Mouse (Mus musculus) intestine, embryonic 14.5 days (tissue): ENCODE measurements around the gene Nr1h2. TPM values are rescaled to one million over a fixed set of nuclear protein-coding genes. Genes with fewer than 3 reads are reported as not detected.

Source experiments
- ATAC-seq: fragments of 200-750 bp; cut with Nextera tagmentation; replicated peaks from 2 replicates; pipeline ENCODE4 v1.8.0; 2017; ENCODE audit warnings: low read depth, moderate number of reproducible peaks, moderate TSS enrichment, moderate library complexity; ENCODE audit not compliant: low FRiP score, low TSS enrichment
- DNase-seq: peaks from one replicate; pipeline ENCODE4 v3.0.0-alpha.2; 2018; ENCODE audit warnings: low spot score
- H3K27ac ChIP-seq: fragments of 300-500 bp; sonication (generic); 2 replicates; pipeline ENCODE4 v1.5.1; 2014; ENCODE audit warnings: low read depth, mild to moderate bottlenecking, control low read depth
- H3K27me3 ChIP-seq: fragments of 300-500 bp; sonication (generic); replicated peaks from 2 replicates; pipeline ENCODE4 v1.6.1; 2014; ENCODE audit warnings: low read length, control low read depth; ENCODE audit not compliant: control insufficient read depth, insufficient read depth
- H3K36me3 ChIP-seq: fragments of 300-500 bp; sonication (generic); 2 replicates; pipeline ENCODE4 v1.6.1; 2014; ENCODE audit warnings: low read length, control low read depth; ENCODE audit not compliant: control insufficient read depth, insufficient read depth
- H3K4me1 ChIP-seq: fragments of 300-500 bp; sonication (generic); replicated peaks from 2 replicates; pipeline ENCODE4 v1.6.1; 2014; ENCODE audit warnings: low read length, control low read depth, mixed read lengths; ENCODE audit not compliant: control insufficient read depth, insufficient read depth
- H3K4me2 ChIP-seq: fragments of 300-500 bp; sonication (generic); 2 replicates; pipeline ENCODE4 v1.6.1; 2014; ENCODE audit warnings: low read length
- H3K4me3 ChIP-seq: fragments of 300-500 bp; sonication (generic); 2 replicates; pipeline ENCODE4 v1.5.1; 2014; ENCODE audit warnings: low read depth, low read length, control low read depth, mixed read lengths
- H3K9ac ChIP-seq: fragments of 300-500 bp; sonication (generic); 2 replicates; pipeline ENCODE4 v1.6.1; 2014; ENCODE audit warnings: mild to moderate bottlenecking, low read length
- H3K9me3 ChIP-seq: fragments of 300-500 bp; sonication (generic); 2 replicates; pipeline ENCODE4 v1.6.1; 2016; ENCODE audit warnings: low read length, control low read depth; ENCODE audit not compliant: control insufficient read depth
- WGBS: fragments of 180-500 bp; shearing (Covaris S2); extraction: QIAGEN DNeasy Blood & Tissue Kit; methylation state at CpG from one replicate; pipeline ENCODE4 v1.1.7; 2014; 5-methylcytosine and 5-hydroxymethylcytosine counted together
- polyA plus RNA-seq: library from polyadenylated mRNA; unstranded; fragments of >200 nt; fragmentation: Nextera tagmentation; extraction: Ambion mirVana; gene quantifications from 2 replicates; pipeline ENCODE4 v1.2.1, GENCODE M21; 2014

Gene Nr1h2
- polyA plus RNA-seq, 1 experiment from 2014 or later: 70.6 TPM

DNA sequence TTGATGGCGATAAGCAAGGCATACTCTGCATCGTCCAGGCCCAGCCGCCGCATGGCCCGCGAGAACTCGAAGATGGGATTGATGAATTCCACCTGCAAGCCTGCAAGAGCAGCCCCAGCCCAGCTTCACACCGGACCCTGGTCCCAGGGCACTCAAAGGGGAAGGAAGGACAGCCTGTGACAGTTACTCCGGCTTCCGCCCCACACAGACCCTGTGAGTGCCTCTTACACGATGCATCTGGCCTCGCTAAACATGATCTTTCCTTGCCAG lies 3.4 kb downstream of the Nr1h2 start:
- Histone ChIP-seq H3K4me1 (peaks cover 18% of the 10 kb centered on the region), H3K27me3 (no peaks in the 10 kb centered on the region), H3K4me3 (no peak overlapping the region), H3K9ac (no peak overlapping the region), H3K27ac (no peak overlapping the region), H3K36me3 (peaks cover 30% of the 10 kb centered on the region), H3K4me2 (no peak overlapping the region), H3K9me3 (no peaks in the 10 kb centered on the region)
- DNase-seq (no peak), ATAC-seq (no peak)
- WGBS: 93% methylated on average over 12 of the region's 12 CpGs

DNA sequence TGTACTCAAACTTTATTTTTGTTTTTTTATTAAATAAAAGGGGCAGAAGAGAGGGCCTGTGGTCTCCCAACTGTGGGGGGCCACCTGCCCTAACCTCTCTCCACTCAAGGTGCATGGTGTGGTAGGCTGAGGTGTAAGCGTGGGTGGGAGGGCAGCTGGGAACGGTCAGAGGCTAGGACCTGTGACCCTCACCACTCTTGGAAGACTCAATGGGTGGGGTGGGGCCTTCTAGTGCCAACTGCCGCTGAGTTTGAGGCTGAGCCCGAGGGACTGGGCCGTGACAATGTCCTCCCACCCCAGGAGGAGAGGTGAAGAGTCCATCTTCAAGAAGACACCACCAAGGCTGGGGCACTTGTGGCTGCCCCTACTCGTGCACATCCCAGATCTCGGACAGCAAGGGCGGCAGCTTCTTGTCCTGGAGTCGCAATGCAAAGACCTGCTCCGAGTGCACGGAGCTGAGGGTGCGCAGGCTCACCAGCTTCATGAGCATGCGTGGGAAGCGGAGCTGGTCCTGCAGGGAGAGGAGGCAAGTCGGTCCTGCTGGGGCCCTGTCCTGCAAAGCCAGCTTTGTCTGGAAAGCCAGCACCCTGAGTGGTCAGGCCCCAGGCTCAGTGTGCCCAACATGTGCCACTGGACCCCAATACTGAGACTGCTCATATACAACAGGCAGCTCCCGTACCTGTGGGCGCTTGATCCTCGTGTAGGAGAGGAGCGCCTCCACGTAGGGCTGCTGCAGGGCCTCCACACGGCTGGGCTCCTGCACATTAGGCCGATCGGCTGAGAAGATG lies 3.9 kb downstream of the Nr1h2 start:
- 94% methylated on average over 23 of the region's 23 CpGs for WGBS
- Histone ChIP-seq H3K9ac (no peak overlapping the region), H3K27me3 (no peaks in the 10 kb centered on the region), H3K4me1 (peaks cover 18% of the 10 kb centered on the region), H3K4me2 (no peak overlapping the region), H3K27ac (no peak overlapping the region), H3K36me3 (peaks cover 30% of the 10 kb centered on the region), H3K4me3 (no peak overlapping the region), H3K9me3 (no peaks in the 10 kb centered on the region)
- no peak for ATAC-seq
- no peak for DNase-seq

DNA sequence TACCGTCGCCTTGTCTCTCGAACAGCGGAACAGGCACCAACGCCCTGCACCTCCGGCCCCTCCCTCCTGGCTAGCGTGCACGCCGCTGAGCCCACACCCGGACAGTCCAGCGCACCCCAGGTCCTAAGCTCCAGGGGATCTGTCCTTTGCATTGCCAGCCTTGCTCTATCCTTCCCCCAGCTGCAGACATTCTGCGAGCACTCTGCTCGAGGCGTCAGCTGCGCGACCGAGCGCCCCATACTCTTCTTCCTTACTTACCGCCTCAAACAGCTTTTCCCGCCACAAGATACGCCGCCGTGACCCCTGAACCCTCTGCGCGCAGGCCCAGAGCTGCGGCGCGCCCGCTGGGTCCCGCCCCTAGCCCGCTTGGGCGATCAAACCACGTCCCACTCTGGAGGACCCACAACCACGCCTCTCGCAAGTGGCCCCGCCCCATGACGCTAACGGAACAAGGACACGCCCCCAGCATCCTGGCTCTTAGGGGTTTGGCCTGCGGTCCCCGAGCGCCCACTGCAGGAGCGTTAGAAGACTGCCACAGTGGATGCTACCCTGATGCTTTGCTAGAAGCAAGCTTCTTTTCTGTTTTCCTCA lies 5.2 kb downstream of the Nr1h2 start, which contains the start of gene Pold1:
Gene Pold1 (minus strand): TSS at position 353 of the 591 bp plus-strand sequence.
- peak within 1 kb of the TSS; percentile 64 for H3K4me2 ChIP-seq

DNA sequence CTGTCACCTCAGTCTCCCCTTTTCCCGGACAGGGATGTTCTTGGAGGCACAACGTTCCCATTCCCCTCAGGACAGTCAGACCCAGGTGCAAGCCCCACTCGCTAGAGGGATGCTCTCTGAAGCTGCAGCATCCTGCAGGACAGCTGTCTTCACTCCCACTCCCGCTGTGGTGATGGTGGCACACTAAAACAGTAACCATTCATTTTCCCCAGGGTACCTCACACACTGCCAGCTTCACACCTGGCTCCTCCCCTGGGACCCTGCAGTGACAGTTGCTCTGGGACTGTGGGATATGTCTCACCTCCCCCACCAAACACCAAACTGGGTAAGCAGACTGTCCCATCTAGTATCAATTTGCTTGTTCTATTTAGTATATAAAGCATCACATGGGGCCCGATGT lies 6.0 kb downstream of the Nr1h2 start:
- H3K4me1 ChIP-seq: peaks cover 13% of the 10 kb centered on the region
- 21% methylated on average over 5 of the region's 5 CpGs for WGBS
- H3K27ac ChIP-seq: no peak overlapping the region
- no peak for ATAC-seq
- H3K27me3 ChIP-seq: no peaks in the 10 kb centered on the region
- peak overlapping the region; percentile 64 for H3K4me2 ChIP-seq
- peak overlapping the region; percentile 61 for H3K9ac ChIP-seq
- DNase-seq: no peak
- H3K36me3 ChIP-seq: peaks cover 34% of the 10 kb centered on the region
- peak overlapping the region; percentile 53 for H3K4me3 ChIP-seq
- H3K9me3 ChIP-seq: no peaks in the 10 kb centered on the region

More for the DNA sequence above, 5.2 kb downstream of the Nr1h2 start, which contains the start of gene Pold1:
- Histone ChIP-seq H3K9me3 (no peaks in the 10 kb centered on the region), H3K27ac (peak within 1 kb of the TSS; percentile 69; the same call in 1 of the 2 replicates), H3K27me3 (no peaks in the 10 kb centered on the region), H3K4me1 (peaks cover 18% of the 10 kb centered on the region), H3K9ac (peak within 1 kb of the TSS; percentile 61), H3K4me3 (peak within 1 kb of the TSS; percentile 53), H3K36me3 (peaks cover 30% of the 10 kb centered on the region)
- under 1% methylated on average over 43 of the region's 43 CpGs for WGBS
- ATAC-seq: peak; percentile 93
- peak; percentile 100 for DNase-seq

DNA sequence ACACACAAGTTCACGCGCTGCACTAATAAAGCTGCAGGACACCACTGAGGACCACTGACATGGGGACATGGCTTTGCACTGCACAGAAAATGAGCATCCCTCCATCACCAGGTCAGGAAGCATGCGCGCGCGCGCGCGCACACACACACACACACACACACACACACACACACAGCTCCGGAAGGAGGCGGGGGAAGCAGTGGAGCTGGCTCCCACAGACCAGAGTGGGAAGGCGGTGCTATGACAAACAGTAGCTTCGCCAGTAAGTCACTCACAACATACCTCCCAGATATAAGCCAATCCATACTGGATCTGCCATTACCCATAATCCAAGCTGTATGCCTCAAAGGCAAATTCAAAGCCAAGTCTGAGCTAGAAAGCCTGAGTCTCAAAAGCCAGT lies 6.7 kb downstream of the Nr1h2 start:
- 90% methylated on average over 13 of the region's 13 CpGs for WGBS

DNA sequence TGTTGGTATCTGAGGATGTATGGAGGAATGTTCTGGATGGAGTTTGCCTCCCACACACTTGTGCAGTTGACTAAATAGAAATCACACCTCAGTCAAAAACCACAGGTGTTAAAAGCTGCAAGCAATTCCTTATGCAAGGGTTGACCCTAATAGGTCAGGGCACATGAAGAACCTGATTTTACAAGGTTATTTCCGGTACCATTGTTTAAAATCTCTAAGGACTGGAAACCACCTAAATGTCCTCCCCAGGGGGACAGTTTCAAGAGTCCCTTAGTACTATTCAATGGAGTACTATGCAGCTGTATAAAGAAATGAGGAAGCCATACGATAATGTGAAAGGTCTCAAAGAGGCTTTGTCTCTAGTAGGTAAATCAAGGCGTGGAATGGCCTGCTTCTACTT lies 7.5 kb downstream of the Nr1h2 start:
- H3K9me3 ChIP-seq: no peaks in the 10 kb centered on the region
- ATAC-seq: no peak
- H3K36me3 ChIP-seq: peaks cover 33% of the 10 kb centered on the region
- peaks cover 12% of the 10 kb centered on the region for H3K4me1 ChIP-seq
- H3K27me3 ChIP-seq: no peaks in the 10 kb centered on the region
- H3K4me2 ChIP-seq: no peak overlapping the region
- DNase-seq: no peak
- no peak overlapping the region for H3K9ac ChIP-seq
- 98% methylated on average over 3 of the region's 3 CpGs for WGBS
- no peak overlapping the region for H3K27ac ChIP-seq
- H3K4me3 ChIP-seq: no peak overlapping the region

More for the DNA sequence above, 6.7 kb downstream of the Nr1h2 start:
- peaks cover 37% of the 10 kb centered on the region for H3K36me3 ChIP-seq
- H3K4me3 ChIP-seq: no peak overlapping the region
- peak overlapping the region; percentile 64 for H3K4me2 ChIP-seq
- no peak overlapping the region for H3K27ac ChIP-seq
- no peaks in the 10 kb centered on the region for H3K27me3 ChIP-seq
- peaks cover 12% of the 10 kb centered on the region for H3K4me1 ChIP-seq
- ATAC-seq: no peak
- no peaks in the 10 kb centered on the region for H3K9me3 ChIP-seq
- H3K9ac ChIP-seq: peak overlapping the region; percentile 61; the same call in 1 of the 2 replicates
- DNase-seq: no peak

DNA sequence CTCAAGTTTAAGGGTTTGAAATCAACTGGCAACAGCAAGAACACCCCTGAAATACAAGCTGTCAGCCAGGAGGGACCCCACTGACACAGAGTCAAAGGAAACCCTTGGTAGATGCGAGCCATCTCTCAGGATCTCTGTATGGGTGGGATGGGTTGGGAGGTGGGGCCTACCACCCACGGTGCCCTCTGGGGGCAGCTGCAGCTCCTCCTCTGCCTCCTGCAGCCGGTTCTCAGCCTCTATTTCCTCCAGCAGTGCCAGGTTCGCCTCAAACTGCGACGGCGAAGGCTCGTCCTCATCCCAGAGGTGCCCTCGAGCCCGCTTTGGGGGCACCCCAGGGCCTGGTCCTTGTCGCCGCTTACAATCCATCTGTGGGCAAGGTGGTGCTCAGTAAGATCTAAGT lies 10.7 kb downstream of the Nr1h2 start:
- no peak for DNase-seq
- H3K27me3 ChIP-seq: no peaks in the 10 kb centered on the region
- H3K4me1 ChIP-seq: peaks cover 12% of the 10 kb centered on the region
- no peaks in the 10 kb centered on the region for H3K9me3 ChIP-seq
- H3K27ac ChIP-seq: no peak overlapping the region
- H3K4me2 ChIP-seq: no peak overlapping the region
- peaks cover 45% of the 10 kb centered on the region for H3K36me3 ChIP-seq
- H3K4me3 ChIP-seq: no peak overlapping the region
- no peak for ATAC-seq
- 82% methylated on average over 12 of the region's 12 CpGs for WGBS
- H3K9ac ChIP-seq: no peak overlapping the region

DNA sequence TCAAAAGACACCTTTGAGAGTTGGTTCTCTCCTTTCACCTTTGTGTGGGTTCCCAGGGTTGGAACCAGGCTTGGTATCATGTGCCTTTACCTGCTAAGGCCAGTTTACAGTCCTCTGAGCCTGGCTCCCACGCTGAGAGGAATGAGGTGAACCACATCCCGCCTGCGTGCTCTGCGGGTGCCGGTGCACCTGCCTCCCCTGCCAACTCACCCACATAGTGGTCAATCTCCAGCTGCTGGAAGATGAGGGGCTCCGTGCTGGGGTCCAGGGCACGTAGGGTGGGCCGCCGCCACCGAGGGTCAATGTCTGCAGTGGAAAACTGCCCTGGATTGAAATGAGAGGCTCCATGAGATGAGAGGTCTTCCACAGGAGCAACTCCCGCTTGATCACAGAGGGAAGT lies 11.2 kb downstream of the Nr1h2 start:
- H3K27ac ChIP-seq: no peak overlapping the region
- H3K4me3 ChIP-seq: no peak overlapping the region
- H3K36me3 ChIP-seq: peaks cover 50% of the 10 kb centered on the region
- no peaks in the 10 kb centered on the region for H3K9me3 ChIP-seq
- ATAC-seq (no peak), DNase-seq (no peak)
- no peak overlapping the region for H3K9ac ChIP-seq
- 91% methylated on average over 11 of the region's 11 CpGs for WGBS
- no peak overlapping the region for H3K4me2 ChIP-seq
- H3K4me1 ChIP-seq: peaks cover 7% of the 10 kb centered on the region
- H3K27me3 ChIP-seq: no peaks in the 10 kb centered on the region
